Mouse (Mus musculus): Measurements from ENCODE around the gene Vpreb2. TPM values are rescaled to one million over a fixed set of nuclear protein-coding genes. Genes with fewer than 3 reads are reported as not detected.

Gene Vpreb2
- polyA plus RNA-seq, 1 experiment, result not detected

GRCm38 (mm10) chr16:17938187-17938586, 42.0 kb upstream of the Vpreb2 start:
- no peak overlapping the region for H3K4me3 ChIP-seq (ENCODE audit: insufficient read depth, poor library complexity, severe bottlenecking)
- H3K79me2 ChIP-seq (ENCODE audit: control insufficient read depth, insufficient read depth), result no peaks in the 10 kb centered on the region
- no peak overlapping the region for H3ac ChIP-seq (ENCODE audit: control insufficient read depth, insufficient read length, low read depth)
- H3K36me3 ChIP-seq (ENCODE audit: control insufficient read depth, insufficient read depth), result no peaks in the 10 kb centered on the region
- H3K79me3 ChIP-seq (ENCODE audit: low read depth), result no peaks in the 10 kb centered on the region
- TF ChIP-seq CEBPB (IDR thresholded peaks at IDR 0.05; ENCODE audit: low read depth) (no peak), MAX (IDR thresholded peaks at IDR 0.05) (no peak)
- peaks cover 45% of the 10 kb centered on the region for H3K27me3 ChIP-seq (ENCODE audit: control insufficient read depth, insufficient read depth, insufficient read length)

GRCm38 (mm10) chr16:17938821-17939220, 41.4 kb upstream of the Vpreb2 start:
- peak; percentile 80 for TF ChIP-seq CTCF (IDR thresholded peaks at IDR 0.05; ENCODE audit: control insufficient read depth, insufficient read depth, insufficient read length)
- TF ChIP-seq CEBPB (IDR thresholded peaks at IDR 0.05; ENCODE audit: low read depth), result no peak
- Histone ChIP-seq H3K4me3 (ENCODE audit: insufficient read depth, poor library complexity, severe bottlenecking) (no peak overlapping the region), H3K79me2 (ENCODE audit: control insufficient read depth, insufficient read depth) (no peaks in the 10 kb centered on the region), H3ac (ENCODE audit: control insufficient read depth, insufficient read length, low read depth) (no peak overlapping the region), H3K27me3 (ENCODE audit: control insufficient read depth, insufficient read depth, insufficient read length) (peaks cover 38% of the 10 kb centered on the region), H3K79me3 (ENCODE audit: low read depth) (no peaks in the 10 kb centered on the region), H3K36me3 (ENCODE audit: control insufficient read depth, insufficient read depth) (no peaks in the 10 kb centered on the region)

DNA sequence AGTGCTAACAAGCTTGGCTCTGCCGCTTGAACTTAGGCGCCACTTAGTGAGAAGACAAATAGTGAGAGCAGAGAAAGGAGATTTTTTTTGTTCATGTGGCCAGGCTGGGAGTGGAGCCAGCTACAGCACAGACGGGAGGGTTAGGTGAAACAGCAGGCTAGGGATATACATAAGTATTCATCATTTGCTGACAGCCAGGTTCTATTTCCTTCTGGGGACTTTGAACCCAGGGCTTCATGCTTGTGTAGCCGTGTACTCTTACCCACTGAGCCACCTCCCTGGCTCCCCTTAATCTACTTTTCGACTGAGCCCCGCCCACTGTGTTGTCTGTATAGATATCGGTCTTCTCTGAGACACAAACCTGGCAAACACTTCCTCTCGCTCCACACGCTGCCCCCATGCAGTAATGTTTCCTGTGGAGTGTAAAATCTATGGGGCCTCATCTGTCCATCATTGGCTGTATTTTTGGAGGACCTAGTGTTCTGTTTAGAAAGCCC, 40.9 kb upstream of the Vpreb2 start:
- no peaks in the 10 kb centered on the region for H3K79me3 ChIP-seq (ENCODE audit: low read depth)
- no peak overlapping the region for H3K4me3 ChIP-seq (ENCODE audit: insufficient read depth, poor library complexity, severe bottlenecking)
- TF ChIP-seq CTCF (IDR thresholded peaks at IDR 0.05; ENCODE audit: control insufficient read depth, insufficient read depth, insufficient read length), result no peak
- no peak for TF ChIP-seq USF1 (IDR thresholded peaks at IDR 0.05; ENCODE audit: low read depth)
- TF ChIP-seq MYOD1 (IDR thresholded peaks at IDR 0.05; ENCODE audit: control insufficient read depth, insufficient read length, low read depth), result no peak
- no peak for TF ChIP-seq CEBPB (IDR thresholded peaks at IDR 0.05; ENCODE audit: low read depth)
- TF ChIP-seq FOSL1 (IDR thresholded peaks at IDR 0.05; ENCODE audit: insufficient read depth, low read length, poor library complexity, severe bottlenecking), result no peak
- no peak for TF ChIP-seq MAX (IDR thresholded peaks at IDR 0.05)
- TF ChIP-seq MYOG (IDR thresholded peaks at IDR 0.05; ENCODE audit: control insufficient read depth, extremely low read depth, insufficient read length), result no peak
- H3K27me3 ChIP-seq (ENCODE audit: control insufficient read depth, insufficient read depth, insufficient read length), result peaks cover 33% of the 10 kb centered on the region
- H3K36me3 ChIP-seq (ENCODE audit: control insufficient read depth, insufficient read depth), result no peaks in the 10 kb centered on the region
- no peak overlapping the region for H3ac ChIP-seq (ENCODE audit: control insufficient read depth, insufficient read length, low read depth)
- H3K79me2 ChIP-seq (ENCODE audit: control insufficient read depth, insufficient read depth), result no peaks in the 10 kb centered on the region

GRCm38 (mm10) chr16:17943466-17943865, 36.8 kb upstream of the Vpreb2 start:
- Histone ChIP-seq H3K27me3 (ENCODE audit: control insufficient read depth, insufficient read depth, insufficient read length) (peaks cover 5% of the 10 kb centered on the region), H3K79me2 (ENCODE audit: control insufficient read depth, insufficient read depth) (no peaks in the 10 kb centered on the region), H3ac (ENCODE audit: control insufficient read depth, insufficient read length, low read depth) (no peak overlapping the region), H3K4me3 (ENCODE audit: insufficient read depth, poor library complexity, severe bottlenecking) (no peak overlapping the region), H3K36me3 (ENCODE audit: control insufficient read depth, insufficient read depth) (no peaks in the 10 kb centered on the region), H3K79me3 (ENCODE audit: low read depth) (no peaks in the 10 kb centered on the region)
- TF ChIP-seq MYOG (IDR thresholded peaks at IDR 0.05; ENCODE audit: control insufficient read depth, extremely low read depth, insufficient read length), result no peak
- no peak for TF ChIP-seq MAX (IDR thresholded peaks at IDR 0.05)
- no peak for TF ChIP-seq CTCF (IDR thresholded peaks at IDR 0.05; ENCODE audit: control insufficient read depth, insufficient read depth, insufficient read length)
- TF ChIP-seq USF1 (IDR thresholded peaks at IDR 0.05; ENCODE audit: low read depth), result no peak
- TF ChIP-seq MYOD1 (IDR thresholded peaks at IDR 0.05; ENCODE audit: control insufficient read depth, insufficient read length, low read depth), result no peak
- TF ChIP-seq FOSL1 (IDR thresholded peaks at IDR 0.05; ENCODE audit: insufficient read depth, low read length, poor library complexity, severe bottlenecking), result no peak
- TF ChIP-seq CEBPB (IDR thresholded peaks at IDR 0.05; ENCODE audit: low read depth), result no peak

GRCm38 (mm10) chr16:17945081-17945831, 35.0 kb upstream of the Vpreb2 start:
- Histone ChIP-seq H3K79me2 (ENCODE audit: control insufficient read depth, insufficient read depth) (no peaks in the 10 kb centered on the region), H3K36me3 (ENCODE audit: control insufficient read depth, insufficient read depth) (no peaks in the 10 kb centered on the region), H3K27me3 (ENCODE audit: control insufficient read depth, insufficient read depth, insufficient read length) (peaks cover 5% of the 10 kb centered on the region), H3K4me3 (ENCODE audit: insufficient read depth, poor library complexity, severe bottlenecking) (no peak overlapping the region), H3ac (ENCODE audit: control insufficient read depth, insufficient read length, low read depth) (no peak overlapping the region), H3K79me3 (ENCODE audit: low read depth) (no peaks in the 10 kb centered on the region)
- TF ChIP-seq FOSL1 (IDR thresholded peaks at IDR 0.05; ENCODE audit: insufficient read depth, low read length, poor library complexity, severe bottlenecking) (no peak), MYOD1 (IDR thresholded peaks at IDR 0.05; ENCODE audit: control insufficient read depth, insufficient read length, low read depth) (no peak), MYOG (IDR thresholded peaks at IDR 0.05; ENCODE audit: control insufficient read depth, extremely low read depth, insufficient read length) (no peak), CTCF (IDR thresholded peaks at IDR 0.05; ENCODE audit: control insufficient read depth, insufficient read depth, insufficient read length) (no peak), CEBPB (IDR thresholded peaks at IDR 0.05; ENCODE audit: low read depth) (no peak), USF1 (IDR thresholded peaks at IDR 0.05; ENCODE audit: low read depth) (no peak), MAX (IDR thresholded peaks at IDR 0.05) (no peak)

DNA sequence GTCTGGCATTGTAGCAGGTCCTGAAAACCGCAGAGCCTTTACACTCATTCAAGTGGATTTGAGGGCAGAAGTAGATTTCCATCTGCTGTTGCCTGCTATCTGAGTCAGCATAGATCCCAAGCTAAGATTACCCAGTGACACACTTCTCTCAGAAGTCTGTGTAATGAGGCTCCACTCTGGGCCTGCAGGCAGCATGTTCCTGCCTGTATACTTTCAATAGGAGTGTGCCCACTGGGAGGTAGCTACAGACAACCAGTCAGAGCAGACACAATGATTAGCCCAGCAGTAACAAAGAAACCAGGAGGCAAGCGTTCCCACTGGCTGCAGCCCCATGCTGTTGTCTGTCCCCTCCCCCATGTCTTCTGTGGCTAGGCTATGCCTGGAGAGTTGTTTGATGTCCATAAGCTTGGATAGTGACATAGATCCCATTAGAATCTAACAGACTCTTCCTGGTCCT, 30.8 kb upstream of the Vpreb2 start:
- Histone ChIP-seq H3K27me3 (ENCODE audit: control insufficient read depth, insufficient read depth, insufficient read length) (peaks cover 5% of the 10 kb centered on the region), H3K4me3 (ENCODE audit: insufficient read depth, poor library complexity, severe bottlenecking) (no peak overlapping the region), H3K79me2 (ENCODE audit: control insufficient read depth, insufficient read depth) (no peaks in the 10 kb centered on the region), H3K79me3 (ENCODE audit: low read depth) (no peaks in the 10 kb centered on the region), H3K36me3 (ENCODE audit: control insufficient read depth, insufficient read depth) (no peaks in the 10 kb centered on the region), H3ac (ENCODE audit: control insufficient read depth, insufficient read length, low read depth) (no peak overlapping the region)
- TF ChIP-seq CEBPB (IDR thresholded peaks at IDR 0.05; ENCODE audit: low read depth), result no peak
- no peak for TF ChIP-seq USF1 (IDR thresholded peaks at IDR 0.05; ENCODE audit: low read depth)
- TF ChIP-seq MYOG (IDR thresholded peaks at IDR 0.05; ENCODE audit: control insufficient read depth, extremely low read depth, insufficient read length), result no peak
- no peak for TF ChIP-seq MAX (IDR thresholded peaks at IDR 0.05)

Data from C2C12 (cell line).